Comparison of ENCODE assay signal across 8 mouse cellular contexts in genomic region chr2:102450248-102450760, GRCm38 (mm10). TPM values are rescaled to one million over a fixed set of nuclear protein-coding genes. Genes with fewer than 3 reads are reported as not detected.
DNase-seq lines count a peak whose midpoint lies in the region; ATAC-seq and TF ChIP-seq lines count a peak whose summit lies in the region.

No protein-coding gene starts in this region.

- H3K4me2 ChIP-seq in intestine, embryonic 15.5 days (replicated peaks): peak overlapping the region; percentile 100

- peak; percentile 29 for ATAC-seq in intestine, embryonic 15.5 days
- no peak for ATAC-seq in activated CD4-positive, CD25-positive, alpha-beta regulatory T cell, adult 4 months

- no peak overlapping the region for H3K27ac ChIP-seq in bone marrow macrophage, adult 2 months (ENCODE audit: insufficient read depth, low read depth, low read length)
- no peak overlapping the region for H3K27ac ChIP-seq in intestine, embryonic 15.5 days
- H3K27ac ChIP-seq in midbrain, embryonic 10.5 days (replicated peaks): peak overlapping the region; percentile 98

- peak overlapping the region; percentile 57 for H3K4me3 ChIP-seq in bone marrow macrophage, adult 2 months (ENCODE audit: insufficient read depth, low read length)
- peak overlapping the region; percentile 76 for H3K4me3 ChIP-seq in intestine, embryonic 15.5 days (replicated peaks)
- H3K4me3 ChIP-seq in midbrain, embryonic 10.5 days: peak overlapping the region; percentile 88

- no peak for TF ChIP-seq POLR2A in bone marrow macrophage, adult 2 months (IDR thresholded peaks at IDR 0.05; ENCODE audit: borderline replicate concordance, low read depth, low read length)

- DNase-seq in embryo, embryonic 11.5 days (ENCODE audit: low read depth, low spot score): peak; percentile 46
- peak; percentile 30 to 67 for DNase-seq in gastrocnemius, postnatal 4 days (ENCODE audit: low spot score in 2 of 2)
- peak; percentile 72 for DNase-seq in left cerebral cortex, postnatal 4 days
- DNase-seq in midbrain, embryonic 10.5 days (ENCODE audit: low spot score): peak; percentile 75
- DNase-seq in right cerebral cortex, postnatal 4 days: peak; percentile 65

- no peaks in the 10 kb centered on the region for H3K9me3 ChIP-seq in intestine, embryonic 15.5 days
- H3K9me3 ChIP-seq in midbrain, embryonic 10.5 days (replicated peaks): no peaks in the 10 kb centered on the region

- H3K9ac ChIP-seq in intestine, embryonic 15.5 days: peak overlapping the region; percentile 74

- H3K36me3 ChIP-seq in intestine, embryonic 15.5 days: no peaks in the 10 kb centered on the region
- H3K36me3 ChIP-seq in midbrain, embryonic 10.5 days: peaks cover 20% of the 10 kb centered on the region

- no peak for TF ChIP-seq CTCF in bone marrow macrophage, adult 2 months (IDR thresholded peaks at IDR 0.05; ENCODE audit: low read depth, low read length)

- intact Hi-C loops in left cerebral cortex, postnatal 4 days (cut with DNase I): loop anchor here (2.0 to 10.0 kb wide), 5 partner anchors 212 to 758 kb away; no protein-coding TSS in a partner anchor

- H3K4me1 ChIP-seq in bone marrow macrophage, adult 2 months (ENCODE audit: control insufficient read depth, insufficient read depth, low read length): 0 out of 2 replicates have a peak, but pooled peaks cover 2% of the 10 kb centered on the region
- peaks cover 17% of the 10 kb centered on the region for H3K4me1 ChIP-seq in intestine, embryonic 15.5 days (replicated peaks)
- peaks cover 48% of the 10 kb centered on the region for H3K4me1 ChIP-seq in midbrain, embryonic 10.5 days

- under 1% methylated on average over 43 of the region's 43 CpGs for WGBS in intestine, embryonic 15.5 days
- WGBS in midbrain, embryonic 10.5 days: under 1% methylated on average over 43 of the region's 43 CpGs

- H3K27me3 ChIP-seq in intestine, embryonic 15.5 days (replicated peaks): no peaks in the 10 kb centered on the region
- peaks cover 22% of the 10 kb centered on the region for H3K27me3 ChIP-seq in midbrain, embryonic 10.5 days (ENCODE audit: low read depth, poor library complexity, severe bottlenecking)

RNA-seq across cellular contexts. Expression of gene Fjx1, which starts 2.0 kb away (rescaled TPM):
- polyA plus RNA-seq in bone marrow macrophage, adult 2 months (2012; ENCODE audit: insufficient read depth, insufficient read length, missing spikeins): not detected in 2 replicates
- 1 to 10 TPM; 7.2 to 7.3 TPM for total RNA-seq in gastrocnemius, postnatal 4 days (2021)
- 6.7 and 7.8 TPM in 2 replicates for polyA plus RNA-seq in intestine, embryonic 15.5 days (2015; fragmentation: Nextera tagmentation; extraction: Ambion mirVana)
- total RNA-seq in left cerebral cortex, postnatal 4 days (2021): 10 to 100 TPM; 65.1 to 65.3 TPM
- 17.1 and 21.6 TPM in 2 replicates for polyA plus RNA-seq in midbrain, embryonic 10.5 days (2016; fragmentation: Nextera tagmentation; extraction: Ambion mirVana)
- not detected for polyA plus RNA-seq in activated CD4-positive, CD25-positive, alpha-beta regulatory T cell, adult 4 months (2017; shearing (Covaris generic))

RNA-seq across cellular contexts. Expression of gene Trim44, which starts 42.7 kb away (rescaled TPM):
- 29.9 and 40.3 TPM in 2 replicates for polyA plus RNA-seq in bone marrow macrophage, adult 2 months (2012; ENCODE audit: insufficient read depth, insufficient read length, missing spikeins)
- 10 to 100 TPM; 41.5 to 43.7 TPM for total RNA-seq in gastrocnemius, postnatal 4 days (2021)
- 21.1 and 25.5 TPM in 2 replicates for polyA plus RNA-seq in intestine, embryonic 15.5 days (2015; fragmentation: Nextera tagmentation; extraction: Ambion mirVana)
- total RNA-seq in left cerebral cortex, postnatal 4 days (2021): 100 to 1,000 TPM; 166 to 167 TPM
- polyA plus RNA-seq in midbrain, embryonic 10.5 days (2016; fragmentation: Nextera tagmentation; extraction: Ambion mirVana): 22.2 and 26.9 TPM in 2 replicates
- polyA plus RNA-seq in activated CD4-positive, CD25-positive, alpha-beta regulatory T cell, adult 4 months (2017; shearing (Covaris generic)): 1 to 10 TPM; 5.7 to 6.8 TPM
